Mouse (Mus musculus): ENCODE data around the gene Klf5. TPM values are rescaled to one million over a fixed set of nuclear protein-coding genes. Genes with fewer than 3 reads are reported as not detected.

The Klf5 gene
- polyA plus RNA-seq, 1 experiment from 2014 or later: 2.8 TPM

DNA sequence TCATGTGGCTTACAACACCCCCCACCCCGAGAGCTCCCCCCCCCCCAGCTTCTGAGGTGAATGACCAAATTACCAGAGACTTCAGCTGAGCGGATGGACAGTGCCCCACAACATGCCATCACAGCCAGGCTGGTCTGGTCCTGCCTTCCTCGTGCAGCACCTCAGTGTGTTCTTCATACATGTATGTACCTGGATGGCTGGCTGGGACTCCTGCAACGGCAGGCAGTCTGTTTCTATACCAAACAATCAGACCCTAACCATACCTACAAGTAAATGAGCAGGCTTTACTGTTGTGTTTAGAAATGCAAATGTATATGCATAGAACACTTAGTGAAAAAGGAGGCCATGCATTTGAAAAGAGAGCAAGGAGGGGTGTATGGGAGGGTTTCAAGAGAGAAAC, 54.5 kb downstream of the Klf5 start:
- H3K4me1 ChIP-seq (ENCODE audit: control insufficient read depth, insufficient read depth, low read length): no peaks in the 10 kb centered on the region
- no peaks in the 10 kb centered on the region for H3K36me3 ChIP-seq (ENCODE audit: control insufficient read depth, insufficient read depth, low read length)
- no peak overlapping the region for H3K27ac ChIP-seq (ENCODE audit: low read depth, low read length)
- H3K27me3 ChIP-seq (ENCODE audit: control insufficient read depth, insufficient read depth, low read length): no peaks in the 10 kb centered on the region
- H3K4me3 ChIP-seq (ENCODE audit: low read depth, low read length): no peak overlapping the region
- DNase-seq (ENCODE audit: low spot score): no peak
- H3K4me2 ChIP-seq (ENCODE audit: low read depth): no peak overlapping the region
- 43% methylated on average over 4 of the region's 4 CpGs for WGBS
- ATAC-seq (ENCODE audit: insufficient read depth, low FRiP score, low TSS enrichment): no peak
- no peaks in the 10 kb centered on the region for H3K9me3 ChIP-seq (ENCODE audit: control insufficient read depth, low read length)
- H3K9ac ChIP-seq (ENCODE audit: low read length): no peak overlapping the region

DNA sequence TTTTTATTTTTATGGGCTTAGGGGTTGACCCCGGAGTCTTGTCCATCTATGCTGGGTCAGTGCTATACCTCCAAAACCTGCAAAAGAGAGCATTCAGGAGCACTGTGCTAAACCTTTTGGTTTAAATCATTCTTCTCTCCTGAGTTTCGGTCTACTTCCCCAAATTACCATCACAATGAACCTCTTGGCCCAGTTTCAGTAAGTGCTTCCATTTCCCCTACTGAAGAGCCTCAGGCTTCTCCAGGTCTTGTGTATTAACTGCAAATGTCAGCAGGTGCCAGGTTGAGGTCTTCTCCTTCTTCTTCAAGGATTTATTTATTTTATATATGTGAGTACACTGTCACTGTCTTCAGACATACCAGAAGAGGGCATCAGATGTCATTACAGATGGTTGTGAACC, 55.6 kb downstream of the Klf5 start:
- WGBS: 78% methylated on average over 2 of the region's 2 CpGs
- no peak for DNase-seq (ENCODE audit: low spot score)
- ATAC-seq (ENCODE audit: insufficient read depth, low FRiP score, low TSS enrichment): no peak

DNA sequence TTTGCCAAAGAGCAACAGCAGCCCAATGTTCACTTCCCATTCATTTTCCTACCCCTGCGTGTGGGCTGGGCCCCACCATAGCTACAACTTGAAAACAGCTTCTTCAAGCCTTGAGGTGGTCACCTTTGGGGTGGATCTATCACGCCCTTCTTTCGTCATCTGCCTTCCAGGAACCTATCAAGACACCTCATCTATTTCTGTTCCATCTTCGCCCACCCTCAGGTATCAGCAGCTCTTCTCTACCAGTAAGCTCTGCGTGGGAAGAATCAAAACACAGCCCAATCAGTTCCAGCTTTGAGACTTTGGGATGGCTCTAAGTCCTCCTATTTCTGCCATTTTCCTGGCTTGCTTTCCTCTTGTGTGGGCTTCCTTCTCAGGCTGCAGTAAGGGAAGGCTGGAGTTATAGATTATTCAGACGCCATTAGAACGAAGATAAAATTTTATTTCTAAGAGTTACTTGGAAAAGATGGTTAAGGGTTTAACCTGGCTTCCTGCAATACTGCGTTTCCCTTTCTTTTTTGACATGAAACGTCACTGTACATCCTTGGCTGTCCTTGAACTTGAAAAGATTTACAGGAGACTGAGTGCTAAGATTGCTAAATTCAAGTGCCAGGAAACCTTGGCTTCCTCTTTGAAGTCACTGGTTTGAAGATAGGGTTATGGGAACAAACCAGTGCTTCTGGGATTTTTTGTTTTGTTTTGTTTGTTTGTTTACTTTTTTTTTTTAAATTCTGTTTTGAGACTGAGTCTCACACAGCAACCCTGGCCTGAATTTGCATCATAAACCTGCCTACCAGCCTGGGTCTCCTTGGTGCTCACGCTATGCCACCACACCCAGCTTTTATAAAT, 56.5 kb downstream of the Klf5 start:
- no peak for ATAC-seq (ENCODE audit: insufficient read depth, low FRiP score, low TSS enrichment)
- 89% methylated on average over 10 of the region's 10 CpGs for WGBS
- no peaks in the 10 kb centered on the region for H3K36me3 ChIP-seq (ENCODE audit: control insufficient read depth, insufficient read depth, low read length)
- H3K27me3 ChIP-seq (ENCODE audit: control insufficient read depth, insufficient read depth, low read length): no peaks in the 10 kb centered on the region
- H3K4me1 ChIP-seq (ENCODE audit: control insufficient read depth, insufficient read depth, low read length): no peaks in the 10 kb centered on the region
- DNase-seq (ENCODE audit: low spot score): no peak
- no peak overlapping the region for H3K9ac ChIP-seq (ENCODE audit: low read length)
- no peak overlapping the region for H3K27ac ChIP-seq (ENCODE audit: low read depth, low read length)
- no peaks in the 10 kb centered on the region for H3K9me3 ChIP-seq (ENCODE audit: control insufficient read depth, low read length)
- H3K4me2 ChIP-seq (ENCODE audit: low read depth): no peak overlapping the region
- H3K4me3 ChIP-seq (ENCODE audit: low read depth, low read length): no peak overlapping the region

More for the DNA sequence above, 55.6 kb downstream of the Klf5 start:
- Histone ChIP-seq H3K9me3 (ENCODE audit: control insufficient read depth, low read length) (no peaks in the 10 kb centered on the region), H3K4me2 (ENCODE audit: low read depth) (no peak overlapping the region), H3K9ac (ENCODE audit: low read length) (no peak overlapping the region), H3K36me3 (ENCODE audit: control insufficient read depth, insufficient read depth, low read length) (no peaks in the 10 kb centered on the region), H3K4me1 (ENCODE audit: control insufficient read depth, insufficient read depth, low read length) (no peaks in the 10 kb centered on the region), H3K4me3 (ENCODE audit: low read depth, low read length) (no peak overlapping the region), H3K27me3 (ENCODE audit: control insufficient read depth, insufficient read depth, low read length) (no peaks in the 10 kb centered on the region), H3K27ac (ENCODE audit: low read depth, low read length) (no peak overlapping the region)

DNA sequence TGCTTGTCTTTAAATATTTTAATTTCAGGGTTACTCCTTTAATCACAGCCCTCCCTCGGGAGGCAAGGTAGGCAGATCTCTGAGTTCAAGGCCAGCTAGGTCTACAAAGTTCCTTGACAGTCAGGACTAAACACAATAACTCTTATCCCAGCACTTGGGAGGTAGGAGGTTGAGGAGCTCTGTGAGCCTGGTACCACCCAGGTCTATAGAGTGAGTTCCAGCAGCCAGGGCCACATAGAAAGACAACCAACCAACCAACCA, 57.0 kb downstream of the Klf5 start:
- Histone ChIP-seq H3K27me3 (ENCODE audit: control insufficient read depth, insufficient read depth, low read length) (no peaks in the 10 kb centered on the region), H3K4me1 (ENCODE audit: control insufficient read depth, insufficient read depth, low read length) (no peaks in the 10 kb centered on the region), H3K27ac (ENCODE audit: low read depth, low read length) (no peak overlapping the region), H3K36me3 (ENCODE audit: control insufficient read depth, insufficient read depth, low read length) (no peaks in the 10 kb centered on the region), H3K4me2 (ENCODE audit: low read depth) (no peak overlapping the region), H3K4me3 (ENCODE audit: low read depth, low read length) (no peak overlapping the region), H3K9ac (ENCODE audit: low read length) (no peak overlapping the region), H3K9me3 (ENCODE audit: control insufficient read depth, low read length) (no peaks in the 10 kb centered on the region)
- DNase-seq (ENCODE audit: low spot score): no peak
- 74% methylated on average over 1 of the region's 1 CpGs for WGBS
- no peak for ATAC-seq (ENCODE audit: insufficient read depth, low FRiP score, low TSS enrichment)

DNA sequence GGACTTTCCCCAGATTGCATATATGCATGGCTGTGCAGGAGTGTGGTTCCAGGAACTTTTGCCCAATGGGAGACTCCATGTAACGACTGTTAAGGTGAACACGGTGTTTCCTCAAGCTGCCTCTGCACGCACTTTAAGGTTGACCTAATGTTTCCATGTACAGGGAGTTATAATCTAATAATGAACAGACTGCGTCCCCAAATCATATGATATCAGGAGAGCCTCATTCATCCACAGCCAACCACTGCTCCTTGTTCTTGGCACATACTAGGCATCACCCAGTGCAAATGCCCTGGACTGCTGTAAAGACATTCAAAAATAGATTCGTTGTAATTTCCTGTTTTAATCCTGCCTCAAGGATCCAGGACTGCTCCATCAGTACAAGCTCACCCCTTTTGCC, 64.5 kb downstream of the Klf5 start:
- no peak overlapping the region for H3K4me3 ChIP-seq (ENCODE audit: low read depth, low read length)
- no peak overlapping the region for H3K4me2 ChIP-seq (ENCODE audit: low read depth)
- DNase-seq (ENCODE audit: low spot score) (no peak), ATAC-seq (ENCODE audit: insufficient read depth, low FRiP score, low TSS enrichment) (no peak)
- no peak overlapping the region for H3K27ac ChIP-seq (ENCODE audit: low read depth, low read length)
- H3K4me1 ChIP-seq (ENCODE audit: control insufficient read depth, insufficient read depth, low read length): no peaks in the 10 kb centered on the region
- no peaks in the 10 kb centered on the region for H3K36me3 ChIP-seq (ENCODE audit: control insufficient read depth, insufficient read depth, low read length)
- H3K9me3 ChIP-seq (ENCODE audit: control insufficient read depth, low read length): no peaks in the 10 kb centered on the region
- no peak overlapping the region for H3K9ac ChIP-seq (ENCODE audit: low read length)
- H3K27me3 ChIP-seq (ENCODE audit: control insufficient read depth, insufficient read depth, low read length): no peaks in the 10 kb centered on the region
- WGBS: 86% methylated on average over 5 of the region's 5 CpGs

DNA sequence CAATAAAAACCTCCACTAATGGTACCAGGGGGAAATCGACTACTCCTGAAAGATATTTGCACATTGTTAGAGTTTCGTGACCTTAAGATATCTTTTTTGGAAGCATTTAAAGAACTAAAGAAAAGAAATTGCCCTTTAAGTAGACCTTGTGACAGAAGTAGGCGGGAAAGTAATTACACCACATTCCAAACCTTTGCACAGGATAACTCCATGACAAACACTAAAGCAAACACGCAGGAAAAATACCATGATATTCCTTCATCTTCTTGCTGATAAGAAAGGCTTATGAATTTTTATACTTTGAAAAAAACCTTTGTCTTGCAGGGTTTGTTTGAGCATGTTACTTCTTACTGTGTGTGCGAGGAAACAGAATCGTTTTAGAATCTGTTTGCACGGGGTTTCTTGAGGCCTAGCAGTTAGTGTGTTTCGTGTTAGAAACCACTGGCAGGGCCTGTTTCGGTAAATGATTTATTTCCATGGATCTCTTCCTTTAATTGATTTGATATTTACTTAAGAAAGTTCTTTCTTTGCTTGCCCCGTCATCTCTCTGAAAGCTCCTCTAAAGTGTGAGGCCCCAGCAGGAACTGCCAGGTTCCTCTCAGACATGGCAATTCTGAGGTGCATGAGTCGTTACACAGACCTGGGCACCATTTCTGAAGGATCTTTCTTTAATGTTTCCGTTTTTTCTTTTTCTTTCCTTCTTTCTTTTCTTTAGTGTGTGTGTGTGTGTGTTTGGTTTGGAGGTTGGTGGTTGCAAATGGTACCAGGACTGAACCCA, 65.7 kb downstream of the Klf5 start:
- Histone ChIP-seq H3K4me2 (ENCODE audit: low read depth) (no peak overlapping the region), H3K9ac (ENCODE audit: low read length) (no peak overlapping the region), H3K36me3 (ENCODE audit: control insufficient read depth, insufficient read depth, low read length) (no peaks in the 10 kb centered on the region), H3K4me1 (ENCODE audit: control insufficient read depth, insufficient read depth, low read length) (no peaks in the 10 kb centered on the region), H3K4me3 (ENCODE audit: low read depth, low read length) (no peak overlapping the region), H3K27me3 (ENCODE audit: control insufficient read depth, insufficient read depth, low read length) (no peaks in the 10 kb centered on the region), H3K9me3 (ENCODE audit: control insufficient read depth, low read length) (no peaks in the 10 kb centered on the region), H3K27ac (ENCODE audit: low read depth, low read length) (no peak overlapping the region)
- DNase-seq (ENCODE audit: low spot score) (no peak), ATAC-seq (ENCODE audit: insufficient read depth, low FRiP score, low TSS enrichment) (no peak)
- WGBS: 68% methylated on average over 12 of the region's 12 CpGs

Other genes starting within 250 kb of the Klf5 start
- gene Pibf1, start 199.3 kb upstream of the Klf5 start, polyA plus RNA-seq (2014; fragmentation: Nextera tagmentation; extraction: Ambion mirVana): 20.2 and 23.3 TPM in 2 replicates
- gene Dis3, start 198.9 kb upstream of the Klf5 start, polyA plus RNA-seq (2014; fragmentation: Nextera tagmentation; extraction: Ambion mirVana): 43.9 and 44.7 TPM in 2 replicates